Mouse (Mus musculus) thymus, adult 2 months (tissue): ENCODE measurements around the gene Ctsl.

Experiments used
- CTCF ChIP-seq: fragments of 200-500 bp; IDR thresholded peaks from 2 replicates; pipeline ENCODE4 v1.5.1; 2012; ENCODE audit warnings: mild to moderate bottlenecking, control low read depth, low read length, moderate library complexity, borderline replicate concordance; ENCODE audit not compliant: control insufficient read depth, poor library complexity, insufficient read depth; ENCODE audit errors: extremely low read depth
- POLR2A ChIP-seq: fragments of 200-500 bp; IDR thresholded peaks from 2 replicates; pipeline ENCODE4 v1.6.1; 2012; ENCODE audit warnings: mild to moderate bottlenecking, low read length, control low read depth, moderate library complexity; ENCODE audit not compliant: control insufficient read depth, poor library complexity, insufficient read depth; ENCODE audit errors: extremely low read depth

DNA sequence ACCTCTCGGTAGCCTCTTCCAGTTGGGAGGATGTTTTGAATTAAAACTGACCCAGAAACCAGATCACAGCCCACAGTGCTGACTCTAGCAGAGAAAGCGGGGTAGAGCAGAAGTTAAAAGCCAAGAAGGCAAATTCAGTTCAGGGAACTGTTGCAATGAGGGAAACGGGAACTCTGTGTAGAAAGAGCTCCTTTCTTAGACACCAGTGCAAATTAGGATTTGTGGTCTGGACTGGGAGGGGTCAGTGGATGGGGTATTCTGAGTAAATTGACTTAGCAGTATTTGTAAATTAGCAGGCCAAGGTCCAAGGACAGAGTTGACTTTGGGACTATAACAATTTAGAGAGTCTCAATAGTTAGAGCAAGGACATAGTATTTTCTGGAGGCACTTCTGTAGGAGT, 31.3 kb upstream of the Ctsl start:
- no peak for TF ChIP-seq CTCF
- no peak for TF ChIP-seq POLR2A
